Mouse (Mus musculus) olfactory bulb, adult 2 months (tissue): Measurements from ENCODE around the gene Naaladl1. TPM values are rescaled to one million over a fixed set of nuclear protein-coding genes. Genes with fewer than 3 reads are reported as not detected.

ENCODE experiments used
- H3K27ac ChIP-seq: fragments of 200-500 bp; 2 replicates; pipeline ENCODE4 v1.5.1; 2012; ENCODE audit warnings: low read depth, low read length; ENCODE audit not compliant: insufficient read depth
- H3K4me1 ChIP-seq: fragments of 200-500 bp; 2 replicates; pipeline ENCODE4 v1.6.1; 2012; ENCODE audit warnings: low read length; ENCODE audit not compliant: control insufficient read depth, insufficient read depth
- H3K4me3 ChIP-seq: fragments of 200-500 bp; 2 replicates; pipeline ENCODE4 v1.5.1; 2012; ENCODE audit warnings: mild to moderate bottlenecking, low read depth, low read length, moderate library complexity; ENCODE audit not compliant: insufficient read depth
- CTCF ChIP-seq: fragments of 200-500 bp; IDR thresholded peaks from 2 replicates; pipeline ENCODE4 v1.5.1; 2012; ENCODE audit warnings: low read depth, mild to moderate bottlenecking, low read length, moderate library complexity; ENCODE audit not compliant: insufficient read depth
- POLR2A ChIP-seq: fragments of 200-500 bp; IDR thresholded peaks from 2 replicates; pipeline ENCODE4 v1.6.1; 2012; ENCODE audit warnings: mild to moderate bottlenecking, low read depth, low read length, moderate library complexity; ENCODE audit not compliant: insufficient read depth
- WGBS: fragments of 180-500 bp; shearing (Covaris S2); methylation state at CpG from one replicate; pipeline ENCODE4 v1.1.7; 2018; 5-methylcytosine and 5-hydroxymethylcytosine counted together
- polyA plus RNA-seq: library from polyadenylated mRNA; stranded (reverse); fragments of >200 nt; gene quantifications from 2 replicates; pipeline ENCODE4 v1.2.4, GENCODE M21; 2012; ENCODE audit warnings: low replicate concordance; ENCODE audit not compliant: missing spikeins, insufficient read depth, insufficient read length

The Naaladl1 gene
- not detected in 2 replicates for polyA plus RNA-seq

- no peak within 1 kb of the TSS for H3K27ac ChIP-seq
- whole genome bisulfite sequencing, result 93% methylated on average over 7 of the region's 7 CpGs
- TF ChIP-seq POLR2A (no peak), CTCF (no peak)
- no peaks in the 10 kb centered on the region for H3K4me1 ChIP-seq
- no peak within 1 kb of the TSS for H3K4me3 ChIP-seq
These were observed at the start of gene Naaladl1 for GRCm38 (mm10) chr19:6105586-6105985. TSS of gene Naaladl1 (plus strand) at chr19:6105782.

- Histone ChIP-seq H3K4me1 (peaks cover 3% of the 10 kb centered on the region; the same call in 1 of the 2 replicates), H3K27ac (no peak overlapping the region), H3K4me3 (no peak overlapping the region)
- TF ChIP-seq POLR2A, result no peak
- WGBS, result 23% methylated on average over 4 of the region's 4 CpGs
These were observed 48.9 kb upstream of the Naaladl1 start for GRCm38 (mm10) chr19:6056696-6057095.

DNA sequence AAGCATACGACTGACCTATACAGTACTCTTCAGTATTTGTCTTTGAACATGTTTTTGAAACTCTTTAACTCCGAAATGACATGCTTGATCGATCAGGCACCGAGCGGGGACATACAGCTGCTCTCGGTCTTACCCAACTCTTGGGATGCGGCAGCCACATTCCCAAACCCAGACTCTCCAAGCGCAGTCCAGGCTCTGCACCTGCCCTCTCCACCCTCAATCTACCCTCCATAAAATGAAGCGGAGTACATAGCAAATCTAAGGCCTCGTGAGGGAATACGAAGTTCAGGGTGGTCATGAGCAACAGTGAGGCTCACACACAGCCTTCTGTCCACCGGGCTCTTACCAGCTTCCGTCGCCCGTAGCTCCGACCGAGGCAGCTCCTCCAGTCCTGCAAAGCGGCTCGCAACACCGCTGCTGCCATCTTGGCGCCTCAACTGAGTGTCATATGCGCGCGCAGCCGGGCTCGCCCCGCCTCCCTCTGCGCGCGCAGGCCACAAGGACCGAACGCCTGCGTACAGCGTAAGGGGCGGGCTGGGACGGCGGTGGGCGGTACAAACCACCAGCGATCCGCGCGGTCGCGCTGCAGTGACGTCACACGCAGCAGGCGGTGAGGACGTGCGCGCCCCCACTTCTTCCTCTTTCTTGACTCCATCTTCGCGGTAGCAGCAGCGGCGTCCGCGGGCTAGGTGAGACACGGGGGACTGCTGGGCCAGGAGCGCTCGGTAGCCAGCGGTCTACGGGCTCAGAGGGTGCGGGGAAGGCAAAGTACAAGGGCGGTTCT lies 48.1 kb upstream of the Naaladl1 start, which contains the start of the genes Mrpl49 and Fau:
Mrpl49 (minus strand) TSS at position 473 of the 784 bp plus-strand sequence.
Fau (plus strand) TSS at position 532 of the 784 bp plus-strand sequence.
- no peak for TF ChIP-seq CTCF
- peak; percentile 93 for TF ChIP-seq POLR2A
- Histone ChIP-seq H3K27ac (peak within 1 kb of the TSS; percentile 67; the same call in 1 of the 2 replicates), H3K4me1 (peaks cover 9% of the 10 kb centered on the region), H3K4me3 (peak within 1 kb of the TSS; percentile 90)
- WGBS, result under 1% methylated on average over 63 of the region's 63 CpGs

DNA sequence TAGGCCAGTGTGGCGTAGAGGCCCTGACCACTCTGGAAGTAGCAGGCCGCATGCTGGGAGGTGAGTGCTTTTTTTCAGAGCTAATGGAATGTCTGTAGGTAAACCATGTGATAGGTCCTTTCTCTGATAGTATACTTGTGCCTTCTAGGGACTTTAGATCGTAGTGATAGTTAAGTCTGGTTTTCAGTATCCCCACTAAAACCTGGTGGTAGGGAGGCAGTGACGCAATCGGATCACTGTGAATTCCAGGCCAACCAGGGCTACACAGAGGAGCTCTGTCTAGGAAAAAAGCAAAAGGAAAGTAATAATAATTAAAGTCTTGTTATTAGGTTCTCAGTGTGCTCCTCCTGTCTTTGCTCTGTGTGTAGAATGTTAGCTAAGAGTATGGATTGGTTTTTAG lies 47.1 kb upstream of the Naaladl1 start:
- Histone ChIP-seq H3K4me1 (peaks cover 15% of the 10 kb centered on the region), H3K27ac (no peak overlapping the region), H3K4me3 (peak overlapping the region; percentile 90)
- 28% methylated on average over 5 of the region's 5 CpGs for WGBS
- TF ChIP-seq POLR2A, result no peak
- TF ChIP-seq CTCF, result no peak

GRCm38 (mm10) chr19:6058966-6059365 lies 46.6 kb upstream of the Naaladl1 start:
- Histone ChIP-seq H3K4me1 (peaks cover 15% of the 10 kb centered on the region), H3K27ac (no peak overlapping the region), H3K4me3 (no peak overlapping the region)
- WGBS, result 82% methylated on average over 5 of the region's 5 CpGs
- TF ChIP-seq CTCF (no peak), POLR2A (no peak)

- Histone ChIP-seq H3K27ac (peak within 1 kb of the TSS; percentile 41), H3K4me1 (peaks cover 15% of the 10 kb centered on the region), H3K4me3 (peak within 1 kb of the TSS; percentile 90)
- WGBS, result under 1% methylated on average over 58 of the region's 58 CpGs
- no peak for TF ChIP-seq CTCF
- TF ChIP-seq POLR2A, result peak; percentile 68
These were observed 44.5 kb upstream of the Naaladl1 start, which contains the start of gene Znhit2 for GRCm38 (mm10) chr19:6061021-6061533. TSS of gene Znhit2 (plus strand) at chr19:6061192.

- Histone ChIP-seq H3K4me1 (peaks cover 20% of the 10 kb centered on the region), H3K27ac (peak overlapping the region; percentile 41), H3K4me3 (peak overlapping the region; percentile 90)
- TF ChIP-seq POLR2A (no peak), CTCF (no peak)
- under 1% methylated on average over 44 of the region's 44 CpGs for WGBS
These were observed 43.8 kb upstream of the Naaladl1 start for GRCm38 (mm10) chr19:6061641-6062302.

GRCm38 (mm10) chr19:6062418-6062817 lies 43.2 kb upstream of the Naaladl1 start:
- Histone ChIP-seq H3K4me1 (peaks cover 27% of the 10 kb centered on the region), H3K27ac (no peak overlapping the region)

More at GRCm38 (mm10) chr19:6062418-6062817, 43.2 kb upstream of the Naaladl1 start:
- 60% methylated on average over 5 of the region's 5 CpGs for WGBS
- H3K4me3 ChIP-seq, result peak overlapping the region; percentile 90
- TF ChIP-seq CTCF (no peak), POLR2A (no peak)
